ENCODE assay signal across 7 mouse cellular contexts in genomic region chr11:8497136-8497535, GRCm38 (mm10).
A peak's percentile ranks its signal among the peaks of the same experiment; 100 is the strongest.
DNase-seq lines count a peak whose midpoint lies in the region; ATAC-seq and TF ChIP-seq lines count a peak whose summit lies in the region.

No protein-coding gene starts in this region.

- H3K27ac ChIP-seq in heart, embryonic 14.5 days (replicated peaks in 1 of 2; ENCODE audit: control insufficient read depth in 1 of 2, insufficient read depth in 1 of 2, low read depth in 2 of 2, low read length in 2 of 2) = peak overlapping the region; percentile 58 to 75
- H3K27ac ChIP-seq in lung, postnatal 0 days (ENCODE audit: low read length) = peak overlapping the region; percentile 82
- no peak overlapping the region for H3K27ac ChIP-seq in midbrain, postnatal 0 days (ENCODE audit: low read depth, low read length)

- 73% methylated on average over 6 of the region's 6 CpGs for WGBS in heart, embryonic 14.5 days
- 40% methylated on average over 6 of the region's 6 CpGs for WGBS in lung, postnatal 0 days
- WGBS in midbrain, postnatal 0 days = 90% methylated on average over 6 of the region's 6 CpGs

- peak overlapping the region; percentile 32; the same call in 1 of the 2 replicates for H3K9ac ChIP-seq in heart, embryonic 14.5 days (ENCODE audit: low read length)
- no peak overlapping the region for H3K9ac ChIP-seq in lung, postnatal 0 days (replicated peaks; ENCODE audit: low read depth)
- no peak overlapping the region for H3K9ac ChIP-seq in midbrain, postnatal 0 days (replicated peaks; ENCODE audit: low read length, poor library complexity, severe bottlenecking)

- H3K27me3 ChIP-seq in heart, embryonic 14.5 days (ENCODE audit: control insufficient read depth, insufficient read depth, low read length) = no peaks in the 10 kb centered on the region
- no peaks in the 10 kb centered on the region for H3K27me3 ChIP-seq in lung, postnatal 0 days (replicated peaks; ENCODE audit: insufficient read depth, low read length)
- H3K27me3 ChIP-seq in midbrain, postnatal 0 days (ENCODE audit: insufficient read depth, low read length) = no peaks in the 10 kb centered on the region

- no peak for TF ChIP-seq CTCF in lung, postnatal 0 days (IDR thresholded peaks at IDR 0.05)
- no peak for TF ChIP-seq CTCF in midbrain, postnatal 0 days (IDR thresholded peaks at IDR 0.05)

- peaks cover 10% of the 10 kb centered on the region for H3K36me3 ChIP-seq in heart, embryonic 14.5 days (ENCODE audit: control insufficient read depth, insufficient read depth, low read length)
- H3K36me3 ChIP-seq in lung, postnatal 0 days (ENCODE audit: insufficient read depth, low read length) = peaks cover 6% of the 10 kb centered on the region; the same call in 1 of the 2 replicates
- no peaks in the 10 kb centered on the region for H3K36me3 ChIP-seq in midbrain, postnatal 0 days (ENCODE audit: insufficient read depth, low read length)

- H3K4me2 ChIP-seq in heart, embryonic 14.5 days (ENCODE audit: low read length) = no peak overlapping the region
- peak overlapping the region; percentile 29; the same call in 1 of the 2 replicates for H3K4me2 ChIP-seq in lung, postnatal 0 days (replicated peaks; ENCODE audit: low read depth, low read length)
- H3K4me2 ChIP-seq in midbrain, postnatal 0 days (ENCODE audit: low read depth, low read length, poor library complexity, severe bottlenecking) = no peak overlapping the region

- intact Hi-C loops in heart, postnatal 10 days (cut with DNase I) = no loop called here

- H3K4me3 ChIP-seq in heart, embryonic 14.5 days (ENCODE audit: control insufficient read depth in 1 of 2, insufficient read depth in 1 of 2, low read depth in 1 of 2, low read length in 2 of 2) = no peak overlapping the region
- H3K4me3 ChIP-seq in lung, postnatal 0 days (ENCODE audit: low read depth, low read length) = no peak overlapping the region
- no peak overlapping the region for H3K4me3 ChIP-seq in midbrain, postnatal 0 days (ENCODE audit: low read depth, low read length)

- 0 out of 2 replicates have a peak, but pooled peaks have one; percentile 10 for TF ChIP-seq EP300 in lung, postnatal 0 days (IDR thresholded peaks at IDR 0.05)

- H3K9me3 ChIP-seq in heart, embryonic 14.5 days (ENCODE audit: control insufficient read depth, low read length) = no peaks in the 10 kb centered on the region
- H3K9me3 ChIP-seq in lung, postnatal 0 days (ENCODE audit: low read length) = no peaks in the 10 kb centered on the region
- H3K9me3 ChIP-seq in midbrain, postnatal 0 days (ENCODE audit: low read length) = no peaks in the 10 kb centered on the region

- peaks cover 54 to 85% of the 10 kb centered on the region in 2 experiments for H3K4me1 ChIP-seq in heart, embryonic 14.5 days (ENCODE audit: control insufficient read depth in 2 of 2, insufficient read depth in 2 of 2, low read length in 2 of 2)
- H3K4me1 ChIP-seq in lung, postnatal 0 days (ENCODE audit: insufficient read depth, low read depth, low read length) = peaks cover 33% of the 10 kb centered on the region
- 0 out of 2 replicates have a peak, but pooled peaks cover 3% of the 10 kb centered on the region for H3K4me1 ChIP-seq in midbrain, postnatal 0 days (ENCODE audit: insufficient read depth, low read length)

- DNase-seq in heart, postnatal 10 days = no peak
- DNase-seq in lung, postnatal 0 days (ENCODE audit: low spot score) = peak; percentile 45
- DNase-seq in lung, adult 18-20 months = no peak
- peak; percentile 27 for DNase-seq in kidney, postnatal 14 days
- no peak for DNase-seq in midbrain, postnatal 0 days (ENCODE audit: low spot score)
- no peak for DNase-seq in adrenal gland, postnatal 4 days (ENCODE audit: low spot score in 2 of 2)

- ATAC-seq in heart, embryonic 14.5 days (ENCODE audit: insufficient number of reproducible peaks, insufficient read depth, low FRiP score, low read depth) = no peak
- ATAC-seq in lung, postnatal 0 days = peak; percentile 17; the same call in 1 of the 2 replicates
- no peak for ATAC-seq in midbrain, postnatal 0 days (ENCODE audit: low FRiP score)

Comparison
In these comparisons a context has a peak if more than half of its experiments do, and no peak if none do; other contexts are left out.
1. DNase-seq: peak in lung, postnatal 0 days (single experiment) and kidney, postnatal 14 days (single experiment); none in heart, postnatal 10 days (0 of 2), lung, adult 18-20 months (0 of 2), midbrain, postnatal 0 days (single experiment) and adrenal gland, postnatal 4 days (0 of 2).